Mouse (Mus musculus) myocyte (in vitro differentiated cells): ENCODE data around the gene Cacna1a. TPM values are rescaled to one million over a fixed set of nuclear protein-coding genes. Genes with fewer than 3 reads are reported as not detected.

ENCODE experiments used
- H3K27me3 ChIP-seq: one replicate; pipeline ENCODE4 v1.6.1; 2011; ENCODE audit not compliant: control insufficient read depth, insufficient read depth, insufficient read length
- H3K36me3 ChIP-seq: one replicate; pipeline ENCODE4 v1.6.1; 2011; ENCODE audit not compliant: control insufficient read depth, insufficient read depth
- H3K4me2 ChIP-seq: one replicate; pipeline ENCODE4 v1.6.1; 2011; ENCODE audit warnings: low read depth, control low read depth
- H3K4me3 ChIP-seq: one replicate; pipeline ENCODE4 v1.5.1; 2011; ENCODE audit warnings: mild to moderate bottlenecking, control low read depth, moderate library complexity
- H3K79me2 ChIP-seq: one replicate; pipeline ENCODE4 v1.6.1; 2011; ENCODE audit not compliant: control insufficient read depth, insufficient read depth
- H3ac ChIP-seq: one replicate; pipeline ENCODE4 v1.6.1; 2011; ENCODE audit not compliant: control insufficient read depth, insufficient read length
- CEBPB ChIP-seq: IDR thresholded peaks from 2 replicates; pipeline ENCODE4 v1.6.1; 2011; ENCODE audit warnings: mild to moderate bottlenecking, moderate library complexity; ENCODE audit not compliant: poor library complexity, insufficient read depth, severe bottlenecking
- E2F4 ChIP-seq: IDR thresholded peaks from one replicate; pipeline ENCODE4 v1.6.1; 2011; ENCODE audit warnings: mild to moderate bottlenecking, control low read depth, moderate library complexity; ENCODE audit not compliant: insufficient read depth
- MAX ChIP-seq: IDR thresholded peaks from one replicate; pipeline ENCODE4 v1.6.1; 2011; ENCODE audit warnings: low read depth, mild to moderate bottlenecking, control low read depth
- MYOD1 ChIP-seq, 3 experiments: IDR thresholded peaks; one replicate each; pipeline ENCODE4 v1.6.1; 2011; ENCODE audit warnings: control low read depth in 2 of 3, low read depth in 2 of 3, mild to moderate bottlenecking in 2 of 3, moderate library complexity in 1 of 3; ENCODE audit not compliant: insufficient read length in 2 of 3, control insufficient read depth in 1 of 3
- MYOG ChIP-seq, 3 experiments: IDR thresholded peaks; one replicate each; pipeline ENCODE4 v1.6.1; 2011; ENCODE audit warnings: control low read depth in 2 of 3, low read depth in 2 of 3, mild to moderate bottlenecking in 2 of 3; ENCODE audit not compliant: insufficient read length in 2 of 3, control insufficient read depth in 1 of 3, insufficient read depth in 1 of 3
- POLR2A ChIP-seq: IDR thresholded peaks from one replicate; pipeline ENCODE4 v1.6.1; 2011; ENCODE audit warnings: low read depth, mild to moderate bottlenecking, control low read depth, moderate library complexity; ENCODE audit not compliant: insufficient read length
- POLR2AphosphoS2 ChIP-seq: IDR thresholded peaks from one replicate; pipeline ENCODE4 v1.6.1; 2011; ENCODE audit warnings: low read depth, control low read depth; ENCODE audit not compliant: insufficient read length
- REST ChIP-seq: IDR thresholded peaks from one replicate; pipeline ENCODE4 v1.6.1; 2011; ENCODE audit warnings: mild to moderate bottlenecking, control low read depth, moderate library complexity; ENCODE audit not compliant: insufficient read depth, insufficient read length
- SRF ChIP-seq: IDR thresholded peaks from one replicate; pipeline ENCODE4 v1.6.1; 2011; ENCODE audit warnings: low read depth; ENCODE audit not compliant: control insufficient read depth, insufficient read length
- TCF12 ChIP-seq: IDR thresholded peaks from one replicate; pipeline ENCODE4 v1.6.1; 2011; ENCODE audit warnings: mild to moderate bottlenecking, control low read depth; ENCODE audit not compliant: poor library complexity, insufficient read depth, severe bottlenecking
- TCF3 ChIP-seq: IDR thresholded peaks from one replicate; pipeline ENCODE4 v1.6.1; 2011; ENCODE audit warnings: low read depth, control low read depth; ENCODE audit not compliant: insufficient read length
- USF1 ChIP-seq: IDR thresholded peaks from one replicate; pipeline ENCODE4 v1.6.1; 2011; ENCODE audit warnings: low read depth, mild to moderate bottlenecking, control low read depth, moderate library complexity
- polyA plus RNA-seq: library from polyadenylated mRNA; unstranded; fragments of >200 nt; fragmentation: generic; extraction: Trizol; gene quantifications from one replicate; pipeline ENCODE4 v1.2.1, GENCODE M21; 2012; ENCODE audit warnings: missing spikeins

Cacna1a gene
- polyA plus RNA-seq, 1 experiment, result 1.8 TPM

- no peak overlapping the region for H3K4me2 ChIP-seq
- H3K27me3 ChIP-seq, result no peaks in the 10 kb centered on the region
- no peak overlapping the region for H3ac ChIP-seq
- peaks cover 15% of the 10 kb centered on the region for H3K36me3 ChIP-seq
- H3K4me3 ChIP-seq, result no peak overlapping the region
- no peak for TF ChIP-seq MYOG (IDR thresholded peaks at IDR 0.05; ENCODE audit: control insufficient read depth in 1 of 3, insufficient read depth in 1 of 3, insufficient read length in 2 of 3, low read depth in 2 of 3)
- TF ChIP-seq TCF3, result no peak
- TF ChIP-seq REST, result no peak
- no peak for TF ChIP-seq E2F4
- no peak for TF ChIP-seq USF1
- TF ChIP-seq CEBPB, result no peak
- no peak for TF ChIP-seq POLR2AphosphoS2
- TF ChIP-seq POLR2A, result no peak
- no peak for TF ChIP-seq SRF
- no peak for TF ChIP-seq MYOD1 (IDR thresholded peaks at IDR 0.05; ENCODE audit: control insufficient read depth in 1 of 3, insufficient read length in 2 of 3, low read depth in 2 of 3)
- no peak for TF ChIP-seq TCF12
- TF ChIP-seq MAX, result no peak
- H3K79me2 ChIP-seq, result peaks cover 94% of the 10 kb centered on the region
Observed at GRCm38 (mm10) chr8:84681476-84681875, 293.2 kb downstream of the Cacna1a start.

- Histone ChIP-seq H3K4me2 (no peak overlapping the region), H3K36me3 (peaks cover 15% of the 10 kb centered on the region)
Observed at GRCm38 (mm10) chr8:84682257-84682656, 294.0 kb downstream of the Cacna1a start.

GRCm38 (mm10) chr8:84684537-84684936 lies 296.3 kb downstream of the Cacna1a start:
- H3K79me2 ChIP-seq, result peaks cover 77% of the 10 kb centered on the region
- no peak overlapping the region for H3ac ChIP-seq
- H3K4me2 ChIP-seq, result no peak overlapping the region
- H3K4me3 ChIP-seq, result no peak overlapping the region
- H3K27me3 ChIP-seq, result no peaks in the 10 kb centered on the region
- TF ChIP-seq SRF (no peak), E2F4 (no peak), POLR2A (no peak), TCF3 (no peak), USF1 (no peak), TCF12 (no peak), CEBPB (no peak)
- H3K36me3 ChIP-seq, result peaks cover 15% of the 10 kb centered on the region

More at GRCm38 (mm10) chr8:84682257-84682656, 294.0 kb downstream of the Cacna1a start:
- H3K79me2 ChIP-seq, result peaks cover 94% of the 10 kb centered on the region
- TF ChIP-seq CEBPB, result no peak
- TF ChIP-seq MYOD1 (IDR thresholded peaks at IDR 0.05; ENCODE audit: control insufficient read depth in 1 of 3, insufficient read length in 2 of 3, low read depth in 2 of 3), result no peak
- no peak for TF ChIP-seq POLR2AphosphoS2
- no peak for TF ChIP-seq USF1
- no peak for TF ChIP-seq E2F4
- TF ChIP-seq POLR2A, result no peak
- no peak for TF ChIP-seq TCF12
- no peak for TF ChIP-seq SRF
- no peak for TF ChIP-seq TCF3
- no peak for TF ChIP-seq MYOG (IDR thresholded peaks at IDR 0.05; ENCODE audit: control insufficient read depth in 1 of 3, insufficient read depth in 1 of 3, insufficient read length in 2 of 3, low read depth in 2 of 3)
- TF ChIP-seq MAX, result no peak
- no peak for TF ChIP-seq REST
- H3ac ChIP-seq, result no peak overlapping the region
- H3K27me3 ChIP-seq, result no peaks in the 10 kb centered on the region
- no peak overlapping the region for H3K4me3 ChIP-seq

- peaks cover 16% of the 10 kb centered on the region for H3K36me3 ChIP-seq
- no peak for TF ChIP-seq TCF12
- TF ChIP-seq USF1, result peak; percentile 74
- H3ac ChIP-seq, result peak within 1 kb of the TSS; percentile 29
- peak within 1 kb of the TSS; percentile 92 for H3K4me2 ChIP-seq
- peaks cover 73% of the 10 kb centered on the region for H3K79me2 ChIP-seq
- H3K27me3 ChIP-seq, result no peaks in the 10 kb centered on the region
- peak within 1 kb of the TSS; percentile 55 for H3K4me3 ChIP-seq
Observed at GRCm38 (mm10) chr8:84686191-84687002, 298.2 kb downstream of the Cacna1a start, which contains the start of gene Trmt1. Trmt1 (plus strand) TSS chr8:84686307.

- peak overlapping the region; percentile 55 for H3K4me3 ChIP-seq
- no peak for TF ChIP-seq REST
- no peak for TF ChIP-seq POLR2AphosphoS2
- TF ChIP-seq MAX, result no peak
- peaks cover 11% of the 10 kb centered on the region for H3K36me3 ChIP-seq
- no peaks in the 10 kb centered on the region for H3K27me3 ChIP-seq
- peak overlapping the region; percentile 29 for H3ac ChIP-seq
- peaks cover 65% of the 10 kb centered on the region for H3K79me2 ChIP-seq
- peak overlapping the region; percentile 92 for H3K4me2 ChIP-seq
Observed at GRCm38 (mm10) chr8:84687003-84687704, 298.9 kb downstream of the Cacna1a start.
